Mouse (Mus musculus) testis, adult 2 months (tissue): ENCODE results near the gene Gm20388.

Experiments
- CTCF ChIP-seq: fragments of 200-500 bp; IDR thresholded peaks from 2 replicates; pipeline ENCODE4 v1.5.1; 2012; ENCODE audit warnings: low read depth, mild to moderate bottlenecking, inconsistent platforms, low read length, moderate library complexity; ENCODE audit not compliant: control insufficient read depth, insufficient read depth, insufficient replicate concordance
- POLR2A ChIP-seq: fragments of 200-500 bp; IDR thresholded peaks from 2 replicates; pipeline ENCODE4 v1.6.1; 2012; ENCODE audit warnings: low read depth, mild to moderate bottlenecking, inconsistent platforms, low read length, moderate library complexity; ENCODE audit not compliant: control insufficient read depth

DNA sequence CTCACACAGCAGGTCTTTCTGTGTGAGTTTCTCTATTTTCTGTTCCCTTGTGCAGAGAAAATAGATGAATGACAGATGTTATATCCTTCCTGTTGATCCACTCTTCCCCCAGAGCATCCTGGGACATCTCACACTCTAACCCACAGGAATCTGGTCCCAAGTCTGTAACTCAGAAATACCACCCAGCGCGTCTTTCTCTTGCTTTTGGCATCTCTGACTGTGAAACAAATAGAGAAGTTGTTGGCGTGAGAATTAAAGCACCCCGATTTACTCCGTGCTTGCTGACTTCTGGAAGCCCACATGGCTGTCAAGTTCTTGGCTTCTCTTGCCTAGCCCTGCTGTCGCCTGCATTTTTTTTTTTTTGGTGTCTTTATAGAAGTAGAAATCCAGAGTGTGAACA lies 2867.1 kb downstream of the Gm20388 start:
- TF ChIP-seq POLR2A (no peak), CTCF (no peak)
